Mouse (Mus musculus) lung, postnatal 0 days (tissue): Measurements from ENCODE around the gene Cntn5.

Source experiments
- CTCF ChIP-seq: IDR thresholded peaks from 2 replicates; pipeline ENCODE4 v1.5.1; 2016; ENCODE audit warnings: antibody characterized with exemption, mild to moderate bottlenecking
- EP300 ChIP-seq: IDR thresholded peaks from 2 replicates; pipeline ENCODE4 v1.6.1; 2016; ENCODE audit warnings: antibody characterized with exemption, mild to moderate bottlenecking, control low read depth

DNA sequence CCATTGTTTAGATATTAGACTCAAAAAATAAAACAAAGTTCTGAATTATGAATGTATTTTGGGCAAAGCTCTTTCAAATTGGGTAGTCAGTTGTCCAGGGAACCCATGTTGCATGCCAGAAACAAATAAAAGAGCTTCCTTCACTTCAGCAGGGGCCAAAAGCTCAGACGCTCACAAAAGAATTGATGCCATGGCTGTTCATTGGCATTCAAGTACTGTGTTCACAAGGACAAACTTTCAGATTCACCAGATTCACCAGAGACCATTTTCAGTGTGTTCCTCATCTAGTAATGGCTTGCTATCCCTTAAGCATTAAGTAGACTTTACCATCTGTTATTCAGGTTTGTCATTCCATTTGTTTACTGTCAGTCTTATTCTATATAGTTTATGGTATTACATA, 107.4 kb downstream of the Cntn5 start:
- TF ChIP-seq CTCF (no peak), EP300 (no peak)
